Mouse (Mus musculus): ENCODE measurements around the gene Adk.

The Adk gene

DNA sequence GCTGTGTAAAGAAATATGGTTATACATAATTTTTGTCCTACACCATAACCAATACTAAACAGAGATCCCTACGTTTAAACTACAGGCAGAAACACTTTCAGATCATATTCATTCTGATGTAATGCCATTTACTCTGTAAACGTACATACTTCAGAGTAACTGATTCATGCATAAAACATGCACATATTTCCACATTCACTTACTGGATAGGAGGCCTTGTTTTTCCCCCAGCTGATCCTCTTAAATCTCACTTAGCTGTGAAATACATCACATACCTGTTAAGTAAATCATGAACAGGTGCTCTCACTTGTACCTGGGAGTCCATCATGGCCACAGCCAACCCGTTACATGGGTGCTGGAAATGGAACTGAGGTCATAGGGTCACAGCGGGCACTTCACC, 285.6 kb downstream of the Adk start:
- no peak for DNase-seq (ENCODE audit: extremely low read depth, low read depth)

DNA sequence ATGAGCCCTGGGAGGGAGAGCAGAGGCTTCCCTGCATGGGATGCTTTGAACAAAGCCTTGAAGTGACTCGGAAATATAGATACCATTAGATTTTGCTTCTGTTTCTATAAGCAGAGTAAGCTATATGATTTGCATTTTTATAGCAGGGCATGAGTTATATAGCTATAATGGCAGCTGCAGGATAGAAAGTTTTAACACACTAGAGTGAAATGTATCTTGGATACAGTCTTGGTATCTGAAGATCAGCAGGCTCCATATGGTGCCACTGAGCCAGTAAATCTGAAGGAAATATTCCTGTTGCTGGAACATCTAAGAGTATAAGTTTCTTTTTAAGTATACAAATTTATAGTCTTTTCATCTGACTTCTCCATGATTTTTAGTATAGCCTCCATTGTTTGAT, 288.8 kb downstream of the Adk start:
- DNase-seq (ENCODE audit: extremely low read depth, low read depth): no peak

DNA sequence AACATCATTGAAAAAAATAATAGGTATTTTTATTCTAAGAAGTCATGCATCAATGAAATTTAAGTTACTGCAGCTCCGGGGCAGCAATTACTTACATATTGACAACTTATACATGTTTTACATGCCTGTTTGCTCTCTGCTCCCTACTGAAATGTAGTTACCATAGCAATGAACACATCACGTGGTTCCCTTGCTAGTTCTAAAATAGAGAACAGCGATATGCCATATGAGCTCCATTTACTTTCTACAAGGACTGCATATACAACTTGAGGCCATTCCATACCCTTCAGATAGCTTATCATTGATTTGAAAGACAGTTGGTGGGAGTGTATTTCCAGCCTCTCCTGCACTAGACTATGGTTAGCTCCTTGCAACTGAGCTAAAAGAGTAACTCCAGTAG, 290.6 kb downstream of the Adk start:
- DNase-seq (ENCODE audit: extremely low read depth, low read depth): no peak

DNA sequence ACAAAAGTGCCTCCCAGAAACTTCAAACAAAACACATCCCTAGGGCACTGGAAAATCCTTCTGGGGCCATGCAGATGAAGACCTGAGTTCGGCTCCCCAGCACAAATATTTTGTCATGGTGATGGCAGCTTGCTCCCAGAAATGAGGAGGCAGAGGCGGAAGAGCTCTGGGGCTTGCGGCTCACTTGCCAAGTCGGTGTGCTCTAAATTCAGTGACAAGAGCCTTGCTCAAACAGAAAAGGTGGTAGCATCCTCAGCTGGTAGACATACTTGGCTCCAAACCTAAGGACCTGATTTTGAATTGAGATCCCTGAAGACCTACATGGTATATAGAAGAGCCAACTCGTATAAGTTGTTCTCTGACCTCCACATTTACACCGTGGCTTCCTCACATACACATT, 292.5 kb downstream of the Adk start:
- DNase-seq (ENCODE audit: extremely low read depth, low read depth): no peak

DNA sequence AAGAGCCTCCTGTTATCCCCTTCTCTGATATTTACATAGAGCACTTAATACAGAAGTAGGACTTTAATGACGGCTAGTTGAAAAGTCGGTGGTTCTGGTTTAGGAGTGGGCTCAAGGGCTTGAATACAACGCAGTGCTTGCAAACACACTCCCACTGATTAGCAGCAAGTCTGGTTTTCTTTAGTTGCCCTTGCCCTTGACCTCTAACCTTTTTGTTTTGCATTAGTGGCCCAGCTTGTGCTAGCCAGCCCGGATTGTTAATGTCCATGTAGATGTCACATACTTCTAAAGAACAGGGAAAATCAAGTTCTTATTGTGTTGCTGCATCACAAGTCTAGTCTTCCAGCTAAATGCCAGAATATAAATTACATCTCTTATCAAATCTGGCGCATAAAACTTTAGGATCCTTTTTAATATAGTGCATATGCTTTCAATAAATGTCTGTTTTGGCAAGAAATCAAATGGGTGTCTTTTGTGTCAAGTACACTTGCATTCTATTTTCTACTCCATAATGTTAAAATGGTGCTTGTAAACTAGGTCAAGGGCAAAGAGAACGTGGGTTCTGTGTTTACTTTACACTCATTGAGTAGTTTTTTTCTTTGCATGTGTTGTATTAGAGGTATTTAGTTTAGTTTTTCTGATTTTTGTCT, 296.4 kb downstream of the Adk start:
- DNase-seq (ENCODE audit: extremely low read depth, low read depth): no peak

DNA sequence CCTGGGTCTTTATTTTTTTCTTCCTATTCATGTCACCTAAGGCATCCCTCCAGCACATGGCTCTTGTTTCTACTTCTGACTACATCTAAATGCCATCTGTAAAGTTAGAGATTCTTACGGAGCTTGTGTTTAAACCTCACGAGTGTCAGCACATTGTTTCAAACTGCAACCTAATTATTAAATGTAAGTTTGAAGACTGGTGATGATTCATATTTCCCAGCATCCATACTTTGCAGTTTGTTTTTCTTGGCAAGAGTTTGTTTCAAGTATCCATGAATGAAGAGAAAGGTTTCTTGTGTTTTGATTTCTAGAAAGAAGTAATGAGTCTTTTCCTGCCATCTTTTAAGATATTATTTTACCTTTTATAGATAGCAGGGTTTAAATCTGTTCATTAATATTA, 299.3 kb downstream of the Adk start:
- DNase-seq (ENCODE audit: extremely low read depth, low read depth): no peak

DNA sequence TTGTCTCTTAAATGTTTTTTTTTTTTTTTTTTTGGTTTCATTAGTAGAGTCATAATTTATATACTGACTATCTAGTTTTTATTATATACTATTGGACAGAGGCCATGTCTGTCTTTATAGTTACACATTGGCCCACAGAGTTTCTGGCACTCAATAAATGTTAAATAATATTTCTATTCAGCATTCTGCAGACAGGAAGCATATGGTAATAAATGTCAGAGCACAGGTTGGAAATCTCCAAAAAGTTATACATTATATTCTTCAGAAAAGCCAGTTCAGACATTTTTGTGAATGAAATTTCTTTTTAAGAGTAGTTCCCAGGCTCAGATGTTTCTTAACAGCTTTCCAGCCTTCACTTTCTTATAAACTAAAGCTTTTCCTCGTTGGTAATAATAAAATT, 303.9 kb downstream of the Adk start:
- DNase-seq (ENCODE audit: extremely low read depth, low read depth): no peak

DNA sequence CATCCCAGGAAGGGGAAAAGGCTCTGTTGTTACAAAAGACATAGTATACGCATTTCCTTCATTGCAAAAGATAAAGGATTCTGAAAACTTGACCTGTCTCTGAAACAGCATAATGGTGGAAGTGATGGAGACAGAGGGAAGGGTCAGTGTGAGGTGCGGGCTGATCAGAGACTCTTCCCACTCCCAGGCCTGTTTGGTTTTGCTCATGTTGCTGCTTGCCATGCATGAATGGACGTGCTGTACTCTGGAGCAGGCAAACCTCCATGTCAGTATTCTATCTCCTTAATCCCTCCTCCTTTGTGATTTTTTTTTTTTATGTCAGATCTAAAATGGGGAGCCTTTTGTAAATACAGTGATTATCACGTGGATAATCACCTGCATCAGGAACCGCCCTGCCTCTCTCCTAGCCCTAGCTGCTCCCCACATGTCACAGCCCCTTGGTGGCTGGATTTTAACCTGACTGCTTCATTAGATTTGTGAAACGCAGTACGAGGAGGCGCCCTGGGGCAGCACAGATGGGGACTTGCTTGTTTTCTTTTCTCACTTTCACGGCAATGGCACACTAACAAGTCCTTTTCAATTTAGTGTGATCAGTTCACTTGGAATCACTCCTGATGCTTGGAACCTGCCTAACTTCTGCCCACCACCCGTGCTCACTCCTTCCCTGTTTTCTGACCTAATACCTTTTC, 307.0 kb downstream of the Adk start:
- DNase-seq (ENCODE audit: extremely low read depth, low read depth): no peak

DNA sequence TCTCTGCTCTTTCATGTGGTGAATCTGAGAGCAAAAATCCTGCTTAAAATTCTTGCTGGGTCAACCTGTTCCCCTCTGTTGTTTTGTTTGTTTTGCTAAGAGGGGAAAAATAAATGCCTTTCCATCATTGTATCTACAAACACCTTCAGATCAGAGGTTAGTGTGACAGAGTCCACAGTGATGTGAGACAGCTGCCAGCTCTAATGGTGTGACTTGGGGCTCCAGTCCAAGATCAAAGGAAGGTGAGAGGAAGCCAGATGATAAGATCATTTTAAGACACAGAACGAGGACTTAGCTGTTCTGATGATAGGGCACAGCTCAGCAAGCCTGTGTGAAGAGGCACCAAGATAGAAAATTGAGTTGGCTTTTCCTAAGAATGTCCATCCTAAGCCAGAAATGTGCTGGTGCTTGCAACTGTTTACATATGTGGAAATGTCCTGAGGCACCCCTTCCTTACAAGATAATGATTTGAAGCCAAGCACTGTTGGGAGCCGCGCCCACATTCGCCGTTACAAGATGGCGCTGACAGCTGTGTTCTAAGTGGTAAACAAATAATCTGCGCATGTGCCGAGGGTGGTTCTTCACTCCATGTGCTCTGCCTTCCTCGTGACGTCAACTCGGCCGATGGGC, 307.6 kb downstream of the Adk start:
- no peak for DNase-seq (ENCODE audit: extremely low read depth, low read depth)

DNA sequence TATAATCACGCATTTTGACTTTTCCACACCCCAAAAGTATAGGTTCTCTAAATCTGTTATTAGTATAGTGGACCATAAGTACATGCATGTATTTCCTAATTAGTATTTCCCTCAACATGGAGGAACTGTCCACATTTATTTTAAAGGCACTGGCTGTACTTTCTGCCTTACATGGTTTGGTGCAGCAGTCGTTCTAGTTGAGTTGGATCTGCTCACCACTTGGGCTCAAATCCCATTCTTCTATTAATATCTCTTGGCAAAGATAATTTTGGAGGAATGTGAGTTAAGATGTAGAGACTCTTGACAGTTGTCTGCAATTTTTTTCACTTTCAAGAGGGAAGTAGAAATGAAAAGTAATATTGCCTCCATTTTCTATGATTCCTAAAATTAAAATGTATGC, 314.7 kb downstream of the Adk start:
- no peak for DNase-seq (ENCODE audit: extremely low read depth, low read depth)

DNA sequence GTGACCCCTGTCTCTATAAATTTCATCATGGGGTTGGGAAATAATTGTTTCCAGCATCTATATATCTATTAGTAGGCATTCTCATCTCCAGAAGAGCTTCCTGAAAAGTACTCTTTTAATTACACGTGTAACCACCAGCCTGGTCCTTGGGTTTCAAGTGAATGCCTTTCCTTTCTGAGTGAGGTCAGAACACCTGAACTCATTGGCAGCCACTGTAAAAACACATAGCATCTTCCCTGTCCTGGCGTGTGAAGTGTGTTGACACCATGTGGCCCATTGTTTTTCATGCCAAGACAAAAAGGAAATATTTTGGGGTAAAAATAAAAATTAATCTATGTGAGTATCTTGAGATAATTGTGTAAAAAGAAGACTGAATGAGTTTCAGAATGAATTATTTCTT, 316.2 kb downstream of the Adk start:
- DNase-seq (ENCODE audit: extremely low read depth, low read depth): no peak

DNA sequence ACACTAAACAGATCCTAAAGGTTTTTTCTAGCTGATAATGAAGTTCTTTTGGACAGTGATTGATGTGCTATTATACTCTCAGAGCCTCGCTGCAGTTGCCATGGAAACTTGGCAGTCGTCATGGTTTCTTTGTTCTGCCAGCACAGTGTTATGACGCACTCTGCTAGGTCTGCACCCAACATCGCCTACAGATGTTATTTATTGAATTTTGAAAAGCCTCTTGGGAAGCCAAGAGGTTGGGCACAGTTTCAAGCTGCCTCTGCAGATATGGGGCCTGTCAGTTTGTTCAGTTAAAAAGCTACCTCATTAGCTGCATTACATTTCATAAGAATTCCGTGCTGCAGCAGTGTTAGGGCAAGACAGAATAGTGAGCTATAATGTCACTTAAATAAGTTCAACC, 316.8 kb downstream of the Adk start:
- DNase-seq (ENCODE audit: extremely low read depth, low read depth): no peak

DNA sequence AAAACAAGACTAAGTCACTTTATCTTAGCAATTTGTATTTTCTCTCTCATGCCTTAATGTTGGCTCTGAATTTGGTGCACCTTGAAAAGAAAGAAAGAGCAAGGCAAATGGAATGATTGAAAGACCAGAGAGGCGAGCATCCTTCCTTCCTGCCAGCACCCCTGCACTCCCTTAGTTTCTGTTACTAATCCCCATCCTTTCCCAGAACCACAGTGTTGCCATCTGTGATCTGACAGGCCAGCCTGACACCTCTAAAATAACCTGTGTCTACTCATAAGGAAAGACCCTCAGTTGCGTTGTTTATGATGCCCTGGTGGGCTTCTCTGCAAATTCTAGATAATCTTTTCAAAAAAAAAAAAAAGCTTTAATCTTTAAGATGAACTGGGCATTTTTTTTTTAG, 319.6 kb downstream of the Adk start:
- DNase-seq (ENCODE audit: extremely low read depth, low read depth): no peak

DNA sequence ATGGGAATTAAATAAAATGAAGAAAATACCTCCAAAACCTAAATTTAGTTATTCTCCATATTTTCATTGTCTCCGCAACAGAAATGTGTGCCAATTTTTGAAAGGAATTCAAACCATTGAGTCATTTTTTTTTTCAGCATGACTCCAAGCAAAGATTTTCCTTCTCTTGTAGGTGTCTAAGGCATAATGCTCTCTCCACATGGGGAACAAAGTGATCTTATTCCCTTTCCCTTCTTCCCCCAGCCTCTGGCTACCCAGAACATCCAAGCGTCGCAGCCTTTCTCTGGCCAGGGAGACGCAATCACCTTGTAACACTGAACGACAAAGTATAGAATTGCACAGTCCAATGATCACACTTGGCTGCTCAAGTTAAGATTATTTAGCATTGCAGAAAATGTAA, 320.3 kb downstream of the Adk start:
- no peak for DNase-seq (ENCODE audit: extremely low read depth, low read depth)

DNA sequence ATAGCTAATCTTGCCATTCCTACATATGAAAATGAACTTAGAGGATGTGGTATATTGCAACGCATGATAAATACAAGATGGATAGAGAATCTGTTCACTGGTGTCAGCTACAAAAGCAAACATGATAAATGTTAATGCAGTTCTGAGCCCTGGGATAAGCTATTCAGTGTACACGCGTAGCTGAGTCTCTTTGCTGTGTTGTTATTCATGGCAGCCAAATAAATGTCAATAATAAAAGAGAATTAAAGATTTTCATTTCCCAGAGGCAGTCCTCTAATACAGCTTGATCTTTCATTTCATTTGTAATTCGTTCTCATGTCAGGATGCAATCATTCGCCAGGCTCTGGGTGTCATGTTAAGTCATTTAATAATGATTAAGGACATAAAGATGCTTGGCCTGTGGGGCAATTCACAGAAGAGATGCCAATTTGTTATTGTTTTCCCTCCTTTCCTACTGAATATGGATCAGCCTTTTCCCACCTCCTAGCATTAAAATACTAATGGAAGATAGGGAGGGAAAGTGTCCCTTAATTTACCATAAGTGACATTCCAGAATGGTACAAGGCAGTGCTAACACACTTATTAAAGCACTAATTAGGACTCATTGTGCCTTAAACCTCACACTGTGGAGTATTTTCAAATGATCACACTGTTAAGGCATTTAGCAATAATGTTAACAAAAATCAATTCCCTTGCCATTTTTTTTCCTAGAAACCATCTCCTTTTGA, 331.5 kb downstream of the Adk start:
- DNase-seq (ENCODE audit: extremely low read depth, low read depth): no peak

DNA sequence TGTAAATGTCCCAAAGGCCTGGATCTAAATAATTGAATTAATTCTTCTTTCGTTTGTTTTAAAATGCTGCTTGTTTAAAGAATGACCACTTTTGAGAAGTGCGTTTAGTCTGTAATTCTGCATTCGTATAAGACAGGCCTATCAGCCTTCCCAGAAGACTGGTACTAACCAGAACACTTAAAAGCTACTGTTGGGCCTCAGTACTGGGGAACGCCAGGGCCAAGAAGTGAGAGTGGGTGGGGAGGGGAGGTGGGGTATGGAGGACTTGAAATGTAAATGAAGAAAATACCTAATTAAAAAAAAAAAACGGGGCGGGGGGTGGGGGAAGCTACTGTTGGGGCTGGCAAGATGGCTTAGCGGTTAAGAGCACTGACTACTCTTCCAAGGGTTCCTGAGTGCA, 347.1 kb downstream of the Adk start:
- no peak for DNase-seq (ENCODE audit: extremely low read depth, low read depth)

DNA sequence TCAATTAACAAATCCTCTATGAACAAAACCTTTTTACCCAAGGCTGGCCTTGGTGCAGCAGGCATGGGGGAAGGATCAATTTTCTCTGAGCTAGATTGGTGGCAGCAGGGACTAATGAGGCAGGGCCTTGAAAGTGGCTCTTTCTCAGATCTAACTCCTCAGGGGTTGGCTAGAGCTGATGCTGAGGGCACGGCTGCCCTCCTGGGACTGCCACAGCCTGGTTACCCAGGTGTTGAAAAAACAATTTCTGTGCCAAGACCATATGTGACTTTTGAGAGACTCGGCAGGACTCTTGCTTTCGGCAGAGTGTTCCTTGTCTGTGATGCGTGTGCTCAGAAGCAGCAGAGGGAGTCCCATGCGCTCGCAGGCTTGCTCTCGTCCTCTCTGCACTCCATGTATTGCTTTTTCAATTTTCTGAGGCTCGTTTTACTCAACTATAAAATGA, 349.8 kb downstream of the Adk start:
- no peak for DNase-seq (ENCODE audit: extremely low read depth, low read depth)

DNA sequence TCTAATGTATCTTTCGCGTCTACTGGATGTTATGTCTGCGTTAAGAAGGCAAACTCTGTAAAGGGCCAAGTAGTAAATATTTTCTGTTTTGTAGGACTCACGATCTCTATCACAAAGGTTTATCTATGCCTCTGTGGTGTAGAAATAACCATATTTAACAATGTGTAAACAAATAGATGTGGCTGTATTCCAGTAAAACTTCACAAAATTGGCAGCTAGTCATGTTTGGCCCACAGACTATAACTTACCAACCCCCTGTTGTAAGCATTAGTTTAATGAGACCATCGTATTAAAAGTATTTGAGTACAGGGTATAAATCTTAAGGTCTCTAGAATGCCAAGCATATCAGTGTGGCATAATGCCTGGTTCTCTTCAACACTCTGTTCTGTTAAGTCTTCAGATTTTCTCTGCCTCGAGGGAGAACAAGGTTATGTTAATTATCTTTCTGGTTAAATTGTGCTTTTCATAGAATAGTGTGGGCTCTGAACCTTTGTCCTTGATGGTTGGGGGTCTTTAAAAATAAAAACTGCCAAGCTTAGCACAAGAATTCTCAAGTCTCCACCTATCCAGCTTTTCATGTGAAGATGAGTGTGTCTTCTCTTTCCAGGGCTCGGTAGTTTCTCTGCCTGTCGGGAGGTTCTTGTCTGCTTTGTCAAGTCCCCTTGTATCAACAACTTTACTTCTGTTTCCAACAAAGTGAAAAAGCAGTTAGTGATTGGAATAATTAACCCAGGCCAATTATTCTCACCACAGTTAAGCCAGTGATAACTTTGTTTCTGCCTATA, 350.4 kb downstream of the Adk start:
- no peak for DNase-seq (ENCODE audit: extremely low read depth, low read depth)

DNA sequence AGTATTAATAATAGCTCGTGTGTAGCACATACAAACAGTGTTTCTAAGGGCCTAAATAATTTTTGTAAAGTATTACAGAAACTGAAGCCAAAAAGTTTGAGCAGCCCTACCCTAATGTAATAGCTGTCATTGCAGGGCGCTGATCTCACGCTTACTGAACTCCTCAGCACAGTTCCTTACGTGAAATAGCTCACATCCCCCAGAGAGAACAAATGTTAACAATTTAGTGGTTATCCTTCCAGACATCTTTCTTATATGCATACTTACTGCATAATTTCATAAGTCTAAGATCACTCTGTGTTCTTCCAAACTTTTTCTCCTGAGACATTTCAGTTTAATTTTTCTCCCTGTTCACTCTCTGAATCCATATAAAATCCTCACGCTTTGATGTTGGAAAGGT, 354.6 kb downstream of the Adk start:
- DNase-seq (ENCODE audit: extremely low read depth, low read depth): no peak

DNA sequence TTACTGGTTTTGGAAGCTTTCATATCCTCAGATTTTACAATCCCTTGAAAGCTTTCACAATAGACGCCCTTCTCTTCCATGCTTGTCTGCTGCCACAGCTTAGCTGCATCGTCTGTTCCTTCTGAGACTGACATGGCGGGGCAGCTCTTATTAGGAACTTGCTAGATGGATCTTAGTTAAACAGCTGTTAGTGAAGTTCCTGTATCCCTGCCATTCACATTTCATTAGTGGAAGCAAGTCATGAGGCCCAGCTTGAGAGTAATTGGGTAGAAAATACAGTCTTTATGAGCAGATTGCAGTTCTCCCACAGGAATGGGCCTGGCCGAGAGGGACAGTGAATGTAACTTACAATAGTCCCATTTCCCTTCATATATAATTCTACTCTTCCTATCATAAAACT, 356.5 kb downstream of the Adk start:
- no peak for DNase-seq (ENCODE audit: extremely low read depth, low read depth)

DNA sequence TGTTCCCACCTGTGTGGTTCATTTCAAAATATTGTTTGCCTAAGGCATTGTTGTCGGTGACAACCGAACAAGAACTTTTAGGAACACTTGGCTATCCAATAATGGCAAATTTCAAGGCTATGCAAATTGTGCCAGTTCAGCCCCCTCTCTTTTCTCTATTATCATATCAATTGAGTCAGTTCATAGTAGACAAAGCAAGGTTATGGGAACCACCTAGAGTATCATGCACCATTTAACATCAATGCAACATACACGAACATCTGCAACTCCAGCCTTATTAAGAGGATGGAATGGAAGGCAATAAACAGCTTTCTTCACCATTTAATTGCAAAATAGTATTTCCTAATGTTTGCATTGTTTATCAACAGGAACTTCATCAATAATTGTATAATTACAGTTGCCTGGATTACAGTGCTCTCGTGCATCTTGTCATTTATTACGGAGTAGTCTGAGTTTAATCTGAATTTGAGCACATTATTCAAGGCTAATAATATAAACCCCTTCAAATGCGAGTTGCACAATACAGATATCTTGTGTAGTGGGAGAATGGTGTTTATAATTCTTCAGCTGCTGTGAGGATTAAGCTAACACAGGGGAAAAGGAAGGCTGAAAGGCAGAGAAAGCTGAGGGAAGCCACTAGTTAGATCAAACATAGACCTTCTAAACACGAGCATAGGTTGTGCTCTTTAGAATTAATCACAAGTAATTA, 358.5 kb downstream of the Adk start:
- no peak for DNase-seq (ENCODE audit: extremely low read depth, low read depth)
